31 mouse cellular contexts compared by ENCODE assay signal in the genomic region with DNA sequence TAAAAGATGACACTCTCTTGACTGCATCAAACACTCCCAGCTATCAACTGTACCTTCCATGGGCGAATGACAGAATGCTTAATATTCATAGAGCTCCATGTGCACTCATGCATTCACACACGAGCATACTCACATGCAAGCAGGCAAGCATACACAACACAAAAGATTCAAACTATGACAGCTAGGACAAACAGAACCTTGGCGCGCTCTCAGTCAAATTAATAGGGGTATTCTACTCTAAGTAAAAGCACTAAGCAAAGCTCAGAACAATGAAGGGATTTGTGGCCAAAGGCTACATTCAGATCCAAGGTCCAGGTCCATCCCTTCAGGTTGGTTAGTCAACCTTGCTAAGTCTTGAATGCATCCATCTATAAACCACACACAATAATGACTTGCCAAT.
DNase-seq lines count a peak whose midpoint lies in the region; ATAC-seq and TF ChIP-seq lines count a peak whose summit lies in the region.
"Had no signal": no experiment of that assay in that cellular context is flagged by ENCODE, and none has a peak within 500 bp of the region (broad histone marks: within the 10 kb centered on the region; RNA-seq: fewer than 3 reads in every experiment).

No protein-coding gene starts in this region.

- no peak overlapping the region for H3K9ac ChIP-seq in forebrain, embryonic 13.5 days
- H3K9ac ChIP-seq: embryonic facial prominence, embryonic 15.5 days; hindbrain, embryonic 14.5 days; liver, embryonic 13.5 days; midbrain, embryonic 15.5 days had no signal

- H3K9me3 ChIP-seq in forebrain, embryonic 13.5 days (replicated peaks): no peaks in the 10 kb centered on the region
- H3K9me3 ChIP-seq: embryonic facial prominence, embryonic 15.5 days; liver, embryonic 13.5 days; midbrain, embryonic 15.5 days had no signal

- ATAC-seq in forebrain, embryonic 13.5 days: peak; percentile 46; the same call in 1 of the 2 replicates
- no peak for ATAC-seq in megakaryocyte-erythroid progenitor cell, adult 5-6 weeks (replicated peaks; ENCODE audit: low FRiP score, low TSS enrichment, poor library complexity, severe bottlenecking)
- ATAC-seq: activated CD4-positive, CD25-positive, alpha-beta regulatory T cell, adult 4 months; inflammation-experienced regulatory T-cells, adult 6 months; lung, postnatal 0 days; midbrain, embryonic 15.5 days had no signal

- H3K27ac ChIP-seq in kidney, adult 2 months (ENCODE audit: insufficient read depth, low read depth, low read length): no peak overlapping the region
- H3K27ac ChIP-seq in forebrain, embryonic 13.5 days: peak overlapping the region; percentile 73
- H3K27ac ChIP-seq: embryonic facial prominence, embryonic 15.5 days; hindbrain, embryonic 14.5 days; liver, embryonic 13.5 days; midbrain, embryonic 15.5 days had no signal

- H3K4me3 ChIP-seq in kidney, adult 2 months (ENCODE audit: insufficient read depth, low read depth, low read length): no peak overlapping the region
- no peak overlapping the region for H3K4me3 ChIP-seq in forebrain, embryonic 13.5 days
- H3K4me3 ChIP-seq: embryonic facial prominence, embryonic 15.5 days; liver, embryonic 13.5 days; megakaryocyte, embryonic 14.5 days; midbrain, embryonic 15.5 days had no signal

- no peak for TF ChIP-seq CTCF in kidney, adult 2 months (conservative IDR thresholded peaks at IDR 0.05; ENCODE audit: insufficient read depth, insufficient read length, low read depth, low read length)

- H3K27me3 ChIP-seq in kidney, adult 2 months (replicated peaks; ENCODE audit: control insufficient read depth, insufficient read depth, low read length): no peaks in the 10 kb centered on the region
- no peaks in the 10 kb centered on the region for H3K27me3 ChIP-seq in forebrain, embryonic 13.5 days
- H3K27me3 ChIP-seq: embryonic facial prominence, embryonic 15.5 days; liver, embryonic 13.5 days; midbrain, embryonic 15.5 days had no signal

- H3K4me1 ChIP-seq in kidney, adult 2 months (ENCODE audit: control insufficient read depth, insufficient read depth, low read length): 0 out of 2 replicates have a peak, but pooled peaks cover 4% of the 10 kb centered on the region
- H3K4me1 ChIP-seq in forebrain, embryonic 13.5 days: peaks cover 73% of the 10 kb centered on the region
- H3K4me1 ChIP-seq: embryonic facial prominence, embryonic 15.5 days; liver, embryonic 13.5 days; megakaryocyte, embryonic 14.5 days had no signal

- 0 out of 2 replicates have a peak overlapping the region, but pooled peaks have one; percentile 1 for H3K4me2 ChIP-seq in forebrain, embryonic 13.5 days
- H3K4me2 ChIP-seq: embryonic facial prominence, embryonic 15.5 days; heart, embryonic 11.5 days; hindbrain, embryonic 14.5 days; liver, embryonic 13.5 days; midbrain, embryonic 15.5 days had no signal

- 56% methylated on average over 4 of the region's 4 CpGs for WGBS in kidney, adult 2 months
- 8% methylated on average over 4 of the region's 4 CpGs for WGBS in forebrain, embryonic 13.5 days

- no peak for TF ChIP-seq POLR2A in kidney, adult 2 months (IDR thresholded peaks at IDR 0.05; ENCODE audit: low read depth, low read length)

- H3K36me3 ChIP-seq in kidney, adult 2 months (ENCODE audit: control insufficient read depth, insufficient read depth, low read length): no peaks in the 10 kb centered on the region
- H3K36me3 ChIP-seq in forebrain, embryonic 13.5 days (ENCODE audit: poor library complexity, severe bottlenecking): no peaks in the 10 kb centered on the region
- H3K36me3 ChIP-seq: embryonic facial prominence, embryonic 15.5 days; liver, embryonic 13.5 days; midbrain, embryonic 15.5 days had no signal

- peak; percentile 57 for DNase-seq in kidney, adult 2 months
- no peak for DNase-seq in kidney, adult 18-20 months
- peak; percentile 5 for DNase-seq in ovary, adult 18-20 months (ENCODE audit: low spot score)
- no peak for DNase-seq in ovary, postnatal 10 days (ENCODE audit: low spot score)
- peak; percentile 79 for DNase-seq in retina, postnatal 1 day
- no peak for DNase-seq in cerebellum, adult 18-20 months
- DNase-seq: adrenal gland, adult 2 months; B cell, adult 2 months; cerebellum, adult 11 months; cerebellum, adult 9-11 months; gastrocnemius, postnatal 25 days; heart, adult 18-20 months; heart, postnatal 36 days; kidney, adult 11 months; kidney, postnatal 4 days; left cerebral cortex, postnatal 4 days; liver, embryonic 13.5 days; lung, adult 18-20 months; lung, postnatal 4 days; right cerebral cortex, postnatal 25 days; thymus, postnatal 14 days had no signal

Comparison
In these comparisons a context has a peak if more than half of its experiments do, and no peak if none do; other contexts are left out.
1. DNase-seq: peak in kidney, adult 2 months (single experiment), ovary, adult 18-20 months (single experiment) and retina, postnatal 1 day (single experiment); none in kidney, adult 18-20 months (single experiment), ovary, postnatal 10 days (single experiment) and cerebellum, adult 18-20 months (0 of 2).